Mouse (Mus musculus): ENCODE results near the gene Gm17409.

GRCm38 (mm10) chr2:58510192-58510591, 40.3 kb downstream of the Gm17409 start:
- TF ChIP-seq GATA1 (IDR thresholded peaks at IDR 0.05; ENCODE audit: low read length): no peak
- no peak for TF ChIP-seq TAL1 (IDR thresholded peaks at IDR 0.05; ENCODE audit: low read length)
